Mouse (Mus musculus) kidney, adult 2 months (tissue): Measurements from ENCODE around the gene Vax1. TPM values are rescaled to one million over a fixed set of nuclear protein-coding genes. Genes with fewer than 3 reads are reported as not detected.

Source experiments
- DNase-seq: peaks from one replicate; pipeline ENCODE4 v3.0.0; 2021
- H3K27ac ChIP-seq: fragments of 200-500 bp; 2 replicates; pipeline ENCODE4 v1.5.1; 2012; ENCODE audit warnings: low read depth, low read length, control low read depth, inconsistent platforms; ENCODE audit not compliant: insufficient read depth
- H3K27me3 ChIP-seq: fragments of 200-500 bp; replicated peaks from 2 replicates; pipeline ENCODE4 v1.6.1; 2012; ENCODE audit warnings: mild to moderate bottlenecking, moderate library complexity, low read length, inconsistent platforms; ENCODE audit not compliant: control insufficient read depth, insufficient read depth
- H3K36me3 ChIP-seq: fragments of 200-500 bp; 2 replicates; pipeline ENCODE4 v1.6.1; 2012; ENCODE audit warnings: mild to moderate bottlenecking, moderate library complexity, low read length, inconsistent platforms; ENCODE audit not compliant: control insufficient read depth, insufficient read depth
- H3K4me1 ChIP-seq: fragments of 200-500 bp; 2 replicates; pipeline ENCODE4 v1.6.1; 2011; ENCODE audit warnings: low read length; ENCODE audit not compliant: control insufficient read depth, insufficient read depth
- H3K4me3 ChIP-seq: fragments of 200-500 bp; 2 replicates; pipeline ENCODE4 v1.5.1; 2011; ENCODE audit warnings: mild to moderate bottlenecking, low read depth, low read length, control low read depth; ENCODE audit not compliant: insufficient read depth
- CTCF ChIP-seq: fragments of 200-500 bp; conservative IDR thresholded peaks from 2 replicates; pipeline ENCODE4 v1.5.1; 2011; ENCODE audit warnings: low read depth, mild to moderate bottlenecking, control low read depth, low read length, moderate library complexity, mixed read lengths; ENCODE audit not compliant: insufficient read depth, insufficient read length
- POLR2A ChIP-seq: fragments of 200-500 bp; IDR thresholded peaks from one replicate; pipeline ENCODE4 v1.6.1; 2011; ENCODE audit warnings: low read depth, low read length, control low read depth
- WGBS: fragments of 180-500 bp; shearing (Covaris S2); methylation state at CpG from one replicate; pipeline ENCODE4 v1.1.7; 2018; 5-methylcytosine and 5-hydroxymethylcytosine counted together
- polyA plus RNA-seq: library from polyadenylated mRNA; depleted of rRNA; stranded (reverse); fragments of >200 nt; gene quantifications from 2 replicates; pipeline ENCODE4 v1.2.3, GENCODE M21; 2012; rRNA removed

Gene Vax1
- polyA plus RNA-seq, 1 experiment = not detected

DNA sequence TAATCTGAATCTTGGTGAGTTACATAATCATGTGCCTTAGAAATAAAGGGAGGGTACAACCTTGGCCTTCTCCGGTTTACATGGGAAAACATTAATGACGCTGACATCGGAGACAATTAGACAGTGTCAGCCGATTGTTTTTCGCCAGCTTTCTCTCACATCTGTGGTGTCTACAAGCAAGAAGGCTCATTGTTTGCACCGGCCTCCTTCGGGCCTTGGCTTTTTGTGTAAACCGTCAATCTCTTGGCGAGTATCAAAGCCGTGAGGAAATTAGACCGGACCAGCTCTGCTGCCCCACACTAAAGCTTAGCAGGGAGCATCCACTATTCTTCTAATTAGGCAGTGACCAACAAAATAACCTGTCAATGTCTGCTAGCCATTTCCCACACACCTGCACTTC, 36.7 kb downstream of the Vax1 start:
- TF ChIP-seq CTCF (no peak), POLR2A (no peak)
- H3K36me3 ChIP-seq = no peaks in the 10 kb centered on the region
- WGBS = 72% methylated on average over 11 of the region's 11 CpGs
- DNase-seq = no peak
- no peaks in the 10 kb centered on the region for H3K4me1 ChIP-seq
- no peak overlapping the region for H3K27ac ChIP-seq
- no peak overlapping the region for H3K4me3 ChIP-seq
- H3K27me3 ChIP-seq = no peaks in the 10 kb centered on the region

DNA sequence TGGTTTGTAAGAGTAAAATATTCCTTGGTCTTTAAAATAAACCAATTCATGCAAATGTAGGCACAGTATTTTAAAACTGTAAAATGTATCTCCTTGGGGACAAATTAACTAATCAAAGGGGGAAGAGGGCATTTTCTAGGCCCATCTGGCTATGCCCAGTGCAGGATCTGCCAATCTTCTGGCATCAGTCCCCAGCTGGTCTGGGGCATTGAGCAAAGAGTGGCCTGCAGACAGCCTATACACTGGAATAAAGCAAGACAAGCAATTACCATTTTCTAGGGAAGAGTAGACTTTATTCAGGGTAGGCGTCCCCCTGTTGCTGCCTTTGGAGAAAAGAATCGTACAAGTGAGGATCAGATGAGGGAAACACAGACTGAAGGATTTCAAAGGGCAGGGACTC, 40.2 kb downstream of the Vax1 start:
- TF ChIP-seq CTCF (no peak), POLR2A (no peak)
- no peak for DNase-seq
- no peaks in the 10 kb centered on the region for H3K4me1 ChIP-seq
- H3K27me3 ChIP-seq = no peaks in the 10 kb centered on the region
- H3K27ac ChIP-seq = no peak overlapping the region
- no peak overlapping the region for H3K4me3 ChIP-seq
- H3K36me3 ChIP-seq = no peaks in the 10 kb centered on the region
- WGBS = 87% methylated on average over 2 of the region's 2 CpGs

DNA sequence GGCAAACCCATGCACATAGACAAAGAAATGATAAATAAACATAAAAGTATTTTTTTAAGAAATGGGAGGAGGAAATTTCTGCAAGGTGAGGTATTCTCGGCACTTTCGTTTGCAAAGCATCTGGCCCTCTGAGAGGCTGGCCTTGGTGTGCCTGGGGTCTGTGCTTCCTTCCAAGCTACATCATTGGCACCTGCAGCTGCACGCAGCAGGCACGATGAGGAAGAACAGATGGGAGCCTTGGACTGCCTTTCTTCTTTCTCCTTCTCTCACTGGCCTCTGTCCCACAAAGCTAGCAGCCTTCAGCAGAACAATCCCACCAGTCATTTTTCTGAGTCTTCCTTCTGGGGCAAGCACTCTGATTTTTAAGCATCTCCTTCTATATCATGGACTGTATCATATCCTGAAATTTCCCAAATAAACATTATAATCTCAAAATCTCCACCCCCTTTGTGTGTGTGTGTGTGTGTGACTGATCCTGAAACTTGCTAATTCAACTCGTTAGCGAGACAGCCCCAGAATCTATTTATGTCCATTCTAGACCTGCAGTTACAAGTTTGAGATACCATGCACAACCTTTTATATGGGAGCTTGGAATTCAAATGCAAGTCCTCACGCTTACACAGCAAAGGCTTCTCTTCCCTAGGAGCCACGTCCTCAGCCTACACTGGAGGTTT, 41.2 kb downstream of the Vax1 start:
- no peaks in the 10 kb centered on the region for H3K36me3 ChIP-seq
- H3K27me3 ChIP-seq = no peaks in the 10 kb centered on the region
- no peak overlapping the region for H3K4me3 ChIP-seq
- WGBS = 76% methylated on average over 8 of the region's 8 CpGs
- no peaks in the 10 kb centered on the region for H3K4me1 ChIP-seq
- DNase-seq = no peak
- TF ChIP-seq CTCF (no peak), POLR2A (no peak)
- no peak overlapping the region for H3K27ac ChIP-seq

DNA sequence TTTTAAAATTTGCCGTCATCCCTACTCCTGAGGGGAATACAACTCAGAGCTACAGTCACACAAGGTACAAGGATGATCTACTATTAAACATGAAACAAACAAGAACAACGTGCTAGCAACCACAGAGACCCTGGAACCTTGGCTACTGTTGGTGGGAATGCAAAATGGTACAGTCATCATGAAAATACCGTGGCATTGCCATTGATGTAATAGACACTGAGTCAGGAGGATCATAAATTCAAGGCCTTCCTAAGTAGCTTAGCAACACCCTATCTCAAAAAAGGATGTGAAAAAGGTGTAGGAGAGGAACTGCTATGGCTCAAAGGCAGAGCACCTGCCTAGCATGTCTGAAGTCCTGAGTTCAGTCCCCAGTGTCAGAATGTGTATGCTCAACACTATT, 42.4 kb downstream of the Vax1 start:
- Histone ChIP-seq H3K27me3 (no peaks in the 10 kb centered on the region), H3K27ac (no peak overlapping the region), H3K36me3 (no peaks in the 10 kb centered on the region), H3K4me3 (no peak overlapping the region), H3K4me1 (no peaks in the 10 kb centered on the region)
- TF ChIP-seq POLR2A (no peak), CTCF (no peak)
- DNase-seq = no peak
- 79% methylated on average over 3 of the region's 3 CpGs for WGBS

Other genes with a start within 250 kb of the Vax1 start
- gene Eno4, start 226.6 kb downstream of the Vax1 start, polyA plus RNA-seq = 0.08 and 0.31 TPM in 2 replicates
- 17.9 and 21.6 TPM in 2 replicates for gene Hspa12a, start 226.4 kb downstream of the Vax1 start, polyA plus RNA-seq
- 2.5 and 3.7 TPM in 2 replicates for gene Shtn1, start 94.0 kb downstream of the Vax1 start, polyA plus RNA-seq
- not detected in 2 replicates for gene Kcnk18, start 49.2 kb upstream of the Vax1 start, polyA plus RNA-seq
- 0.86 and 1.6 TPM in 2 replicates for gene Slc18a2, start 90.8 kb upstream of the Vax1 start, polyA plus RNA-seq
- 1,736 and 1,795 TPM in 2 replicates for gene Rps12-ps3, start 152.2 kb upstream of the Vax1 start, polyA plus RNA-seq
- 5.6 and 5.8 TPM in 2 replicates for gene Pdzd8, start 175.7 kb upstream of the Vax1 start, polyA plus RNA-seq